Mouse (Mus musculus) cerebral cortex, adult 2 months (tissue): ENCODE results near the gene Fchsd2.

Experiments used
- WGBS: fragments of 180-500 bp; shearing (Covaris S2); methylation state at CpG from one replicate; pipeline ENCODE4 v1.1.7; 2018; 5-methylcytosine and 5-hydroxymethylcytosine counted together

Fchsd2 gene

DNA sequence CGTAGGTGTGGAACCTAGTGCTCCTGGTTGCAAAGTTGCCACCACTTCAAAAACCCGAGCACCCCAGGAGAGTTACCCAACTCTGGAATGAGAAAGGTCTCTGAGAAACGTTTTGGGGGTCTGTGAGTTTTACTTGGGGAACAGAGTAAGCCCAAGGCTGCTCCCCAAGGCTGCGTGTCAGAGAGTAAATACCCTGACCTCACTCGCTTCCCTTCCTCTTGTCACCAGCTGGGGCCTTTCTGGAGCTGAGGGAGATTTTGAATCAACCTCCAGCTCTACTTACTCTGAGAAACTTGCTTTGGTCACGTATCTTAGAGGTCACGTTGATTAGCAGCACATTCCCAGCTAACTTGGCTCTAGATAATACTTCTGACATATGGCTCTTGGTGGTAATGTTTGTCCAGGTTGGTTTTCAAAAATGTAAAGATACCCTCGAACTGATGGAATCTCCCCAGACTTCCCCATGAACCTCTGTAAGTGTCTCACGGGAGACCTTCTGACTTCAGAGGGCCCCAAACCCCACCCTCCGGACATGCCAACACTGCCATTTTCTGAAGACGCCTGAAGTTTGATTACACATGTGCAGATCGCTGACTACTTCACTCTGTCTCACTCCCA lies 20.4 kb upstream of the Fchsd2 start:
- WGBS = 88% methylated on average over 12 of the region's 12 CpGs

DNA sequence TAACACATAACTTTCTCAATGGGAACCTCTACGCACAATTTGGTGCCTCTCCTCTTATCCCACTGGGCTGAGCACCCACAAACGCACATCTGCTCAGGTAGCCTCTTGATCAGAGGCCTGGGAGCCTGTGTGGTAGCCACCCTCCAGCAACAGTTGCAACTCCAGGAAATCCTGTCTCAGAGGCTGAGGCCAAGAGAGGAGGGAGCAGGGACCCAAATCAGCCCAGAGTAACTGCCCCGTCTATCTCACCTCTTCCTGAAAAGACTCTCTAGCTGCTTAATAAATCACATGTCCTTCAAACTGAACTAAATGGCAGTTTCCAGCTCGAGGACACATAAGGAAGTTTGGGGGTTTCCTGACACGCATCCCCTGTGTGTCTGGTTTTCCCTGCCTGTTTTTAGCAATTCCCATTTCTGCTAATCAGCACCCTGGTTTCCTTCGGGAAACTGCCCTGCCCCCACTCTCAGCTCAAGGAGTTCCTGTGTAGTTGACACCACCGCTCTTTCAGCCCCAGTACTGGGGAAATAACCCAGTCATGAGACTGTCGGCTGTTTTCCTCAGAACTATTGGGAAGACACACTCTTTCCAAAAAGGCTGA lies 18.4 kb upstream of the Fchsd2 start:
- 81% methylated on average over 8 of the region's 8 CpGs for WGBS

DNA sequence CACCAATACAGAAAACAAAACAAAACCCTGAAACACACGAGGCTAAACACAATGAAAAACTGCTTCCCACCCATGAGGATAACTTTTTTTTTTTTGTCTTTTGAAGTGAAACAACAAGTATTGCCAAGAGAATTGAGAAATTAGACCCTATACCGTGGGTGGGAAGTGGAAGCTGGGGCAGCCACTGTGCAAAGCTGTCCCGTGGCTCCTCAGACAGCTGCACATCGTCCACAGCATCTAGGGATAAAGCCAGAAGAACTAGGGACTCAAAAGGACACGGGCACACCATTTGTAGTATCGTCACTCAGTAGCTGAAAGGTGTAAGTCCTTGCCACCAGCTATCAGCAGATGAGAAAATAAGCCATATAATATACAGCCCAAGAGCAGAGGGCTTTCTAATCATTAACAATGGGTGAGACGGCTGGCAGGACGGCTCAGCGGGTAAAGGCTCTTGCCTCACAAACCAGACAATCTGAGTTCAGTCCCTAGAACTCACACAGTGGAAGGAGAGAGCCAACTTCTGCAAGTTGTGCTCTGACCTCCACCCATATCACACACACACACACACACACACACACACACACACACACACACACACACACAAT lies 9.0 kb upstream of the Fchsd2 start:
- 79% methylated on average over 9 of the region's 9 CpGs for WGBS

DNA sequence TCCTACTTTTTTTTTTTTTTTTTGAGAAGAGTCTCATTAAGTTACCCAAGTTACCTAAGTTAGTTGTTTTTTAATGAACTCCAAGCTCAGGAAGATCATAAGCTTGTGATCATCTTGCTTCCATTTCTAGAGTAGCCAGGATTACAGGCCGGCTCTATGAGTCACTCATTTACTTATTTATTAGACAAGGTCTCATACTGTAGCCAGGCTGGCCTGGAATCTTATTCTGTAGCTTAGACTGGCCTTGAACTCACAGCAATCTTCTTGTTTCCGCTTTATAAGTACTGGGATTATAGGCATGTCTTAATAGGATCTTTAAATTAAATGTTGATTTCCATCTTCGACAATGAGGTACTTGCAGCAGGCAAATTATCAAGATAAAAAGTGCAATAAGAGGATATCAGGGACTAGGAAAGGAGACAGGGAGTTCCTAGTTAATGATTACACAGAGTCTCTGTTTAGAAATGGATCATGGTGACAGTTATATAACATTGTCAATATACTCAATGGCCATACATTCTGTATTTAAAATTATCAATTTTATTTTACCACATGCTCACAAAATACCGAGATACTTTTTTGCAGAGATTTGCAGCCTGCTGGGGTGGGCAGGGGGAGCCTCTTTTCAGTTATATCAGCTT lies 7.7 kb upstream of the Fchsd2 start:
- 92% methylated on average over 4 of the region's 4 CpGs for WGBS

DNA sequence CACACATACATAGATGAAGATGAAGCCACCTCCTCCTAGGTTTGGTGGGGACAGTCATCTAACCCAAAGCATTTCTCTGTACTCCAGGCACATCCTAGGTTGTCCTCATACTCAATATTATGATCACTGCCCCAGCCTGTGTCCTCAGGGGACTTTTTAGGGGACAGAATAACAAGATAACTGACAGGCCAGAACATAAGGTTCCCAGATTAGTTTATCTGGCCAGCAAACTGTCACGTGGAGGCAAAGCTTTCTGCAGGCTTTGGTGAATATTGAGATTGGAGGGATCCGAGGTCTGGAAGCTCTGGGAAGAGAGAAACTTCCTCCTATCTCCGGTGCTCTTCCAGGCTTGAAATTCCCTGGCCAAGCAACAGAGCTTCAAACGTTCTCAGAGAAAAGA lies 6.9 kb upstream of the Fchsd2 start:
- WGBS = 82% methylated on average over 4 of the region's 4 CpGs

DNA sequence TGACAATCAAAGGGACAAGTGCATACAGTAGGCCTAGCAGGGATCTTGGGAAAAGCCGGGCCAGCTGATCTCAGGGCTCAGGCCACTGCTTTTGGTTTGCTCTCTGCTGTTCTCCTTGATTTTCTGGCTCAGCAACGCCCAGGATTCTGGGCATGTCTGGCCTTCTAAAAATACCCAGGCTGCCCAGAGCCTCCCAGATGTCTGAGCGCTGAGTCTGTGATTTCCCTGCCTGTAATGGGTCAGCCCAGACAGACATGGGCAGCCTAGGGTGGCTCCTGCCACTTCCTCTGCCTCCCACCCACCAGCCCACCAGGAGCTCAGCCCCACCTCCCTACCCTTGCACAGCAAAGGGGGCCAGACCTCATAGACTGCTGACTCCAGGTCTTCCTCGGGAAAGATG lies 4.0 kb upstream of the Fchsd2 start:
- 45% methylated on average over 4 of the region's 4 CpGs for WGBS

DNA sequence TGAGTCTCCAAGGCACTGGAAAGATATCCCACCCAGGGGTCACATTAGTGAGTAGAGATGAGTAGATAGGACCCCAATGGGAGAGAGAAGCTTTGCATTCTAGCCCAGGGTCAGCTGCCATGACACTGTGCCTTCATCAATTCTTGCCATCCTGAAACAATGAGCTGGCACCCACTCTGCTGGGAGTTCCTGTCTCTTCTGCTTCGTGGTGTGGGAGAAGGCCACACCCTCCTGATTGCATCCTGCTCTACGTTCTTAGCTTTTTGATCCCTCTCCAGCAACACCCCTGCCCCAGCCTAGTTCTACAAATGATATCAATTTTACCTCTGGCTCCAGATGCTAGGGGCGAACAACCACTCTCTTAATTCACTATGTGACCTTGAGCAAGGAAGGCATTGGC lies 3.4 kb upstream of the Fchsd2 start:
- 62% methylated on average over 3 of the region's 3 CpGs for WGBS

DNA sequence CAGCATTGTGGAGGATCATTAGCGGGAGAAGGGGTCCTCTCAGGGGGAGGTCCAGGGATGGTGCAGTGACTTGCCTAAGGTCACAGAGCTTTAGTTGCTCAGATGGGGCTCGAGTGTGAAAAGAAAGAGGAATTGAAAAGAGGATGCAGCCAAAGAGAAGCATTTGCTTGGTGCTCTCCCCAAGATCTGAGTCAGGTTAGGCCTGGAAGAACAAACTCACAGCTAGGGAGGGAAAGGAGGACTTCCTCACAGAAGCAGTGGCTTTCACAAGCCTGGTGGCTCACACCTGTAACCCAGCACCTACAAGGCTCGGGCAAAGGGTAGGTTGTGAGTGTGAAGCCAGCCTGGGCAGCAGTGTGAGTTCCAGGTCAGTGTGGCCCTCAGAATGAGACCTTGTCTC lies 568 bp downstream of the Fchsd2 start:
- WGBS = 71% methylated on average over 3 of the region's 3 CpGs

DNA sequence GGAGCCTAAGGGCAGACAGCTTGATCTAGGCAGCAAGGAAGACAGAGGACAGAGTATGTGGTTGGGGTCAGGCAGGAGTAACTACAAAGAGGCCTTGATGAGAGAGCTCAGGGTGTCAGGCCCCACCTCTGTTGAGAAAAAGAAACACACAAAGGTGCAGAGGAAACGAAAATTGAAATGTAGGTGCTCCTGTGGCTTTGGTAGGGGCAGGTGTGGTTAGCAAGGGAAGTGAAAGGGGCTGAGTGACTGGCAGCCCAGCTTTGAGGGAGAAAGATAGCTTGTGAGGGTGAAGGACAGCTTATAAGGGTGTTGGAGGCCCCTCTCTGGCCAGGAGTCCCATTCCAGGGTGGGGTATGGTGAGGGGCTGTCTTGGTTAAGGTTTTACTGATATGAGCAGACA lies 2.1 kb downstream of the Fchsd2 start:
- whole genome bisulfite sequencing = 92% methylated on average over 1 of the region's 1 CpGs

DNA sequence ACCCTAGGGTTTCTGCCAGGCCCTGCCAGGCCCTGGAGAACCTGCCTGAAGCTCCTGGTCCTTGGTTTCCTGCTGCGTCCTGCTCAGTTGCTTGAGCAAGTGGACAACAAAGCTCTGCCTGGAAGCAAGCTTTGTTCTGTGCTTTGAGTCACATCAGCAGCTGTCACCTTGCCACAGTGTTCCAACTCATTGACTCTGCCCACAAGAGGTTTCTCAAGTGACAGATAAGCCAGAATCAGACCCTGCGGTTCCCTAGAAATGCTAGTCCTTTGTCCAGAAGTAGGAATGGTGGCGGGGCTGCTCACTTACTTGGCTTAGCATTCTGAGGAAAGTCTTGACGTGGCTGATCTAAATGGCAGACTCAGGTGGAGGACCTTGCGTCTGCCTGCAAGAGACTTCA lies 2.9 kb downstream of the Fchsd2 start:
- WGBS = 94% methylated on average over 5 of the region's 5 CpGs

DNA sequence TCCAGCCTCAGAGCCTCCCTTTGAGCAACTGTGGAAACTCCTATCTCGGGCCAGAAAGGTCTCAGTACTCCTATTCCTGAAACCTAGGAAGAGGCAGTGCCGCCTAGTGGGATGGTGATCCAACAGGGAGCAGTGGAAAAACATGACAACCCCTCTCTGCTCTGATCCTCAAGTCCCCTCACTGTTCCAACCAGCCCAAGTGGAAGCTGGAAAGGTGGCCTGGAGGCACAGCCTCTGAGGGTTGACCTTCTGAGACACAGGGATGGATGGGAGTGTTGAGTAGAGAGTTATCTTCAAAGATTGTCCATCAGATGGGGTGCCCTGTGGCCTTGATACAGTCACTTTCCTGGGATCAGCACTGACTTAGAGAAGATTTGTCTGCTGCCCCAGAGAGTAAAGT lies 3.9 kb downstream of the Fchsd2 start:
- 93% methylated on average over 2 of the region's 2 CpGs for WGBS

DNA sequence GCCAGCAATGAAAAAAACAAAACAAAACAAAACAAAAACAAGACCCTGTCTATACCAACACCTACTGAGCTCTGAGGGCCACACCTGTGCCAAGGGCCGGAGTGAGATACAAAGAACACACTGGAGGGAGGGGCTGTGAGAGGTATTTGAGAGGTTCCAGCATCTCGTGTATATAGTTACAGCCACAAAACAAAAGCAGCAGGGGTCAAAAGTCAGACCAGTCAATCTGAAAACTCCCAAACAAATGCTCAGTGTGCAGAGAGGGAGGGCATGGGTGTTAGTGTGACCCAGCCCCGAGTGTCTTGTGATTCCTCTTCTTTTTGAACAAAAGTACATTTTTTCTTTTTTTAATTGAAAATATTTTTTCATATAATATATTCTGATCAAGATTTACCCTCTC lies 4.4 kb downstream of the Fchsd2 start:
- 82% methylated on average over 3 of the region's 3 CpGs for WGBS

DNA sequence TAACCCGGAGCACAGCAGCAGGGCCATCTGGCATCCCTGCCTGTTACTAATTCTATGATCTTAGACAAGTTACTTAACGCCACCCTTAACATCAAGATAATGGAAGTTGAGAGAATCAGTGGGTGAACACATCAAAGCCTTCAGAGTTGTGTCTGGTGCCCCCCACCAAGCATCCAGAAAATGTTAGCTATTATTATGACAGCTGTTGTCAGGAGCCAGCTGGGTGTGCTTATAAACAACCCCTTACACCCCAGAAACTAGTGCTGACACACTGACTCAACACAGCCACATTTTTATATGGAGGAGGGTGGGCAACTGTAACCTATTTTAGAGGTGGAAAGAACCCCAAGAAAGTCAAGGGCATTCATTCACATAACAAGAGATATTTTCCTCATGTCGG lies 7.3 kb downstream of the Fchsd2 start:
- 65% methylated on average over 3 of the region's 3 CpGs for WGBS

DNA sequence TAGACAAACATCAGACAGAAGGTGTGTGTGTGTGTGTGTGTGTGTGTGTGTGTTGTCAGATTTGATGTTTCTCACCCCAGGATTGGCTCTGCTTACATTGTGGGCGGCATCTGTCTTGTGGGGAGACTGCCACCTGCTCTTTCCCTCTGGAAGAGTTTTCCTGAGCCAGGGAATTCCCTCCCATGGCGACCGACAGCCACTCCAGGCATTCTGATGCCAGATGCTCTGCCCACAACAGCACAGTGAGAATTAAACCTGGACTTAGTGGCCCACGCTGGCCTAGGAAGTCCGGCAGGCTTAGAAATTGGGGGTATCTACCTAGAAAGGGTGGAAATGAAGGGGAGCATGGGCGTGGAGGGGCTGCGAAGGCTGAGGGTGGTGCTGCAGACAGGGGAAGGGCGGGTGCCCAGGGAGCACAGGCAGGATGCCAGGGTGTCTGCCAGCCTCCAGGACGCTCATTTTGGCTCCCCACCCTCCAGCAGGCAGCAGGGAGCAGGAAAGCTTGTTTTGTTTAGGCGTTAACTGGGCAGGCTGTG lies 8.6 kb downstream of the Fchsd2 start:
- WGBS = 18% methylated on average over 10 of the region's 10 CpGs

DNA sequence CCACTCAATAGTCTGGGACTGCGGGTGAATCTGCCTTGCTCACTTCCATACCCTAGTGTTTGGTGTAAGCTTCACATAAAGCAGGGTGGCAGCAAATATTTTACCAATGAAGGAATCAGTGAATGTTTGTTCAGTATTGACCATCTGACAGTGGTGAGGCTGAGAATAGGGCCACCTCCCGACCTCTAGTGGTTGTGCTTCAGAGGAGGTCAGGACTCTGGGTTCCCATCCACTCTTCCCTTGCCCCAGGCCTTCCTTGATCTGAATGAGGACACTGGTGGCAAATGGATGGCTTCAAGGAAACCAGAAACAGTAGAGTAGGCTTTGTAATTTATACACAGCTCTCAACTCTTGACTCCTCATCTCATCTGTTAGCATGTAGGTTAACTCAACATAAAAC lies 14.0 kb downstream of the Fchsd2 start:
- 76% methylated on average over 2 of the region's 2 CpGs for WGBS

DNA sequence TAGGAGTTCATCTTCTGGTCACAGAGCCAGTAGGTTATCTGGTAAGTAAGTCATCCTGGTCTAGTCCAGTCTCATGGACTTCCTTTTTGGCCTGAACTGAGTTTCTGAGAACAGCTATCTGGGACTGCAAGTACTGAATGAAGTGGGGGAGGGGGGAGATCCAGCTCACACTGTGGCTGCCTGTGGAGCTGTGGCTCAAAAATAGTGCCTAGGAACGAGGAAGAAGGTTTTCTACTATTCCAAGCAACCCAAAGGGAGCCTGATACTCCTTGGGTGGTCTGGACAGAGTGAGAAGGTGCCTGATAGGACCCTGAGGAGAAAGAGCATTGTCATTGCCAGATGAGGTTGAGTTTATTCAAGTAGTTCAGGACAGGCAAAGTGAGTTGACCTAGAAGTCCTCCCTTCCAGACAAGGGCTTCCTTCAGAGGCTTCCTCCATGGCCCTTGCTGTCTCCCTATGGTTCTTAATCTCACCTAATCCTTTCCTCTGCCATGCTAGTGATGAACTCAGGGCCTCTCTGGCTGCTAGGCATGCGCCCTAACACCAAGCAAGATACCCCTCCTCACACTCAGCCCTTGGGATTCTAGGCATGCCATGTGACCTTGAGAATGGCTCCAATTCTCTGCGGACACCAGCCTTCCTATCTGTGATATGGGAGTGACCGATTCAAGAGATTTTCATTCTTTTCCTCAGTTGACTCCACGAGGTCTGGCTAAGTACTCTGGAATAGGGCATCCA lies 14.6 kb downstream of the Fchsd2 start:
- 33% methylated on average over 5 of the region's 5 CpGs for whole genome bisulfite sequencing

DNA sequence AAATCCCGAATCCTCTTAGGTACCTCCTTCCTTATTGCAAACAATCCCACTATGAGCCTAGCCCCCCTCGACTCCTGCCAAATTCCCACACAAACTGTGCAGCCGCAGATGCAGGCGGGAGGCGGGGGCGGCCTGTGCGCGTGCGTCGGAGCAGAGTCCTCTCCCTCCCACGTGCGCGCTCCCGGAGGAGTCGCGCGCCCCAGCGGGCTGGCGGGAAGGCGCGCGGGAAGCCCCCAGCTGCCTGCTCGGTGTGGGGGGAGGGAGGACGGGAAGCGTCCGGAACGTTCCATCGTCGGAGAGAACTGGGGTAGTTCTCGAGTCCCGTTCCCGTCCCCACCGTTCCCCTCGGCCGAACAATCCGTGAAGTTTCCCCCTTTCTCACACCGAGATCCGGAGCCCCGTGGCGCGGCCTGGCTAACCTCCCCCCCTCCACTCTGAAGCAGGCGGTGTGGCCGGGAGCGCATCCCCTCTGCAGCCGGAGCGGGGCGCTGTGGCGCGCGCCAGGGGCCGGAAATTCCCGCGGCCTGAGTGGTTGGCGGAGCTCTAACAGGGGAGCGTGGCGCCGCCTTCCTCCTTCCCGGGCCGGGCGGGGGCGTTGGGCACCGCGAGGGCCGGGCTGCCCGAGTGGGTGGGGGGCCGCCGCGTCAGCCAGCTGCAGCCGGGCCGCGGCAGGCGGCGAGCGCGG lies 15.4 kb downstream of the Fchsd2 start:
- under 1% methylated on average over 75 of the region's 75 CpGs for WGBS

DNA sequence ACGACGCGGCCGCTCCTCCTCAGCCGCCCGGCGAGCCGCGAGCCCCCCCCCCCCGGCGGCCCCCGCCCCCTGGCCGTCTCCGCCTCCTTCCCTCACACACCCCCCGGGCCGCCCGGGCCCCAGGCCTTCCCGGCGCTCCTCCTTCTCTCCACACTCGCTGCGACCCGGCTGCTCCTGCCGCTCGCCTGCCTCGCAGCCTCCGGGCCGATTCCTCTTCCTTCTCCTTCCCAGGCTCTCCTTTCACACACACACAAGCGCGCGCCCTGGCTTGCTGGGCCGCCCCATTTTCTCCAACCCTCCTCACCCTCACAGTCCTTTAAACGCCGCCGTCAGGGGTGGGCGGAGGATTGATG lies 16.0 kb downstream of the Fchsd2 start:
- 2% methylated on average over 31 of the region's 35 CpGs for WGBS

DNA sequence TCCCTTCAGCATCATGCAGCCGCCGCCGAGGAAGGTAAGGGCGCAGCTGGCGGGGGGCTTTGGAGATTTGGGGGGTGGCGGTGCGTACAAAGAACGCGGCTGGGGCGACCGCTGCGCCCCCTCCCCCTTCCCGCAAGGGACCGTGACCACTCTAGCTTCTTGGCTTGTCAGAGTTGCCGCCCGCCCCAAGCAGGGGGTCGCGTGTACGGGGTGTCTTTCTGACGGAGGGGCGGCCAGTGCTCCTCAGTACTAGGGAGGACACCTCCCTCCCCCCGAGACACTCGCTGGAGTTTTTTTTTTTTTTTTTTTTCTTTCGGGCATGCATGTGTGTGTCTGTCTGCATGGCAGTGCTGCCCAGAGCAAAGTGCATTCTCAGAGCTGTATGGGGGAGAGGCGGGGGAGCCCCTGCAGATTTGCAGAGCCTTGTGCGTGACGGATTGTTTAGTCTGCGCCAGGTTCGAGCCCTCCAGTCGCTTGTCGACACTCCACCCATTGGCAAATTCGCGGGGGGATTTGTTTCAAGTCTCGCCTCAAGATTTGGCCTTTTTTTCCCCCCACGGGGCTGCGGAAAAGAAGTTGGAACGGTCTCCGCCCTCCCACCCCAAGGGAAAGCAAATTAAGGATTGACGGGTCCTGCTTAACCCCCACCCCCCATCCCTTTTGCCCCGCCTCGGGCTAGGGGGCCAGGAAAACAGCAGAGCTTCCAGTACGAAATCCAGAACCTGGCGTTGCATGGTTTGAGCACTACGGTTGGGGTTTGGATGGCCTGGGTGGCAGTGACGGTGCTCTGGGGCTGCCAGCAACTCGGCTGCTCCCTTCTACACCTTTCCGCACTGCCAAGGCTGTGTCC lies 16.6 kb downstream of the Fchsd2 start:
- WGBS = under 1% methylated on average over 46 of the region's 47 CpGs

DNA sequence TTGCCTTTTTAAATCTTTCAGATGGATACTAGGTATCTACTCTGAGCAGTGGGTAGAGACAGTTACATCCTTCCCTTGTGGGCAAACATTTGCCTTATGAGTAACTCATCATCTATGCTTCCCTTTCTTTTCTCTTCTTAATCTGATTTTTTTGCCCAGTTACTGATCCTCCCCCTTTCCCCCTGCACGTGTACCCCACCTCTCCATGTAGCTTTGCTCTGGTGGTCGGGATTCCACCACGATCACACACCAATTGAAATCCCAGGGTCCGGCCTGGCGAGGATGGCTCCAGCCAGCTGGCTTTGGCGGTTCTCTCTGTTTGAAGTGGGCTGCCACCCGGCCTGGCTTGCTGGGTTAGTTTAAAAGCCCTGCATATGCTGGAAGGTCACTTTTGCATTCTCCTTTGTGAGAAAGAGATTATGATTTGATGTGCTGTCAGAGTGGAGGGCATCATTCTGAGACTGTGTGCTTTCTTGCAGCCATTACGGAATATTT lies 17.2 kb downstream of the Fchsd2 start:
- WGBS = 18% methylated on average over 8 of the region's 8 CpGs

DNA sequence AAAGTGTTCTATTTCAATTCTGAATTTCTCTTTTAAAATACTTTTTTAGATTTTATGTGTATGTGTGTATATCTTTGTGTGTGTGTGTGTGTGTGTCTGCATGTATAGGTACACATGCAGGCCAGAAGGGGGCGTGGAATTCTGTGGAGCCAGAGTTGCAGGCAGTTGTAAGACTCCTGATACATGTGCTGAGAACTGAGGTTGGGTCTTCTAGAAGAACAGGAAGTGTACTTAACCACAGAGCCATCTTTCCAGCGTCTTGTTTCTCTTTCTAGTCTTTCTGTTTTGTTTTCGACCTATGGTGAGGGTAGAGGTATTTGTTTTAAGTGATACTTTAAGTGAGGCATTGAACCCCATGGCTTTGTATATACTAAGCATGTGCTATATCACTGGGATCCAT lies 20.7 kb downstream of the Fchsd2 start:
- WGBS = 91% methylated on average over 3 of the region's 3 CpGs
